Mouse (Mus musculus) mature B cell (primary cell): ENCODE measurements around the gene Mcm8.

Experiments
- in situ Hi-C: fragments of 300-500 bp; cut with MboI; formaldehyde crosslinking; loops from 2 replicates; pipeline ENCODE4 v1.14.3; 2019

Mcm8 gene

DNA sequence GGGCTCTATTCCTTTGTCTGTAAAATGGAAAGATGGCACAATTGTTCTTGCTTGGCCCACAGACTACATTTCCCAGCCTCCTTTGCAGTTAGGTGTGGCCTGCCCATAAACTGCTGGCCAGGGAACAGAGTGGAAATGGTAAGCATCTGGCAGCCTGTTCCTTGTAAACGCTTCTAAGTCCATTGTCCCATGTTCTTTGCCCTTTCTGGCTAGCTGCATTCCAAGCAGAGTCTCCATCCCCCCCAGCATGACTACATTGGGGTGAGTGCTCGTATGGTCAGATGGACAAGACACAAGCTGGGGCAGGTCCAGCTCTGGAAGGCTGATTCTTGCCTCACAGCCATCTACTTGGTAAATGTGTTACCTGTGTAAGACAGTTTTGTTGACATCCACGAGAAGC is 55.7 kb downstream of the Mcm8 start:
- in situ Hi-C loops: no loop called here

DNA sequence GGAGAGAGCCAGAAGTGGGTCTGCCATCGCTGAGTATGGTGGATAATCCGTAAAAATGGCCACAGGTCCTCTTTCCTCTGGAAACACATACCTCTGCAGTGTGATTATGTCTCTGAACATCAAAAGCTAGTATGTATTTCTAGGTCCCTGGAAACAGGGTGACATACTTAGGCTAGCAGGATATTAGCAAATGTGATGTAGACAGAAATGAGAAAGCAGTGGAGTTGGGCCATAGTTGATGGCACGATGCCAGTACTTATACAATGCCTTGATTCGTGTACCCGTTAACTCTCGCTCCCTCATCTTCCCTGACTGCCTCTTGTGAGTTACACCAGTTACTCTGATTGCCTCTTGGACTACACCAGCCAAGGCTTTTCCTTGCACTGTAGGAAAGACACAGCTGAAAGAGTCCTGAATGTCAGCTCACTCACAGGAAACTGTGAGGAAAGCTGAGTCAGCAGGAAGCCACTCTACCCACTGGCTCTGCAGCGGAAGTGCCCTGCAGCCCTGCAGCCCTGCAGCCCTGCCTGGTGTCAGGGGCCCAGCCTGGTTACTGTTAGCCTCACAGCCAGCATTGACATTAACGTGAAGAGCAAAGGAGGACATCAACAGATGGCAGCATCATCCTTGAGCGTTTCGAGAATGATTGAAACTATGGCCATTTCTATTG is 57.9 kb downstream of the Mcm8 start:
- in situ Hi-C loops: no loop called here

DNA sequence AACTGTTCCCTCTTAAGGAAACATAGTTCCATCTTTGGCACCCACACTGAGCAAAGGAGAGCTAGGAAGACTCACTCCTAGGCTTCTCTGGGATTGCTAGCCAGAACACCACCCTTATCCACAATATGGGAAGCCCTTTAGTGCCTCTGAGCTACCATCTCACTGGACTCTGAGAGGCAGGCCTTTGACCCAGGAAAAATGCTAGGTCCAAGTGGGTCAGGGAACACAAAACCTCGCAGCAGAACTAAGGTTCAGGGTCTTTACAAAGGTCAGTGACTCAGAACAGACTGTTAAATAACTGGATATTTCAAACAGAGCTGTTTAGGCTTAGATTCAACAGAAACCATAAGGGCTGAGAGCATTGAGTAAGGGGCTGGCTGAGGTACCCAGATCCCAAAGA is 61.0 kb downstream of the Mcm8 start:
- in situ Hi-C loops: no loop called here

DNA sequence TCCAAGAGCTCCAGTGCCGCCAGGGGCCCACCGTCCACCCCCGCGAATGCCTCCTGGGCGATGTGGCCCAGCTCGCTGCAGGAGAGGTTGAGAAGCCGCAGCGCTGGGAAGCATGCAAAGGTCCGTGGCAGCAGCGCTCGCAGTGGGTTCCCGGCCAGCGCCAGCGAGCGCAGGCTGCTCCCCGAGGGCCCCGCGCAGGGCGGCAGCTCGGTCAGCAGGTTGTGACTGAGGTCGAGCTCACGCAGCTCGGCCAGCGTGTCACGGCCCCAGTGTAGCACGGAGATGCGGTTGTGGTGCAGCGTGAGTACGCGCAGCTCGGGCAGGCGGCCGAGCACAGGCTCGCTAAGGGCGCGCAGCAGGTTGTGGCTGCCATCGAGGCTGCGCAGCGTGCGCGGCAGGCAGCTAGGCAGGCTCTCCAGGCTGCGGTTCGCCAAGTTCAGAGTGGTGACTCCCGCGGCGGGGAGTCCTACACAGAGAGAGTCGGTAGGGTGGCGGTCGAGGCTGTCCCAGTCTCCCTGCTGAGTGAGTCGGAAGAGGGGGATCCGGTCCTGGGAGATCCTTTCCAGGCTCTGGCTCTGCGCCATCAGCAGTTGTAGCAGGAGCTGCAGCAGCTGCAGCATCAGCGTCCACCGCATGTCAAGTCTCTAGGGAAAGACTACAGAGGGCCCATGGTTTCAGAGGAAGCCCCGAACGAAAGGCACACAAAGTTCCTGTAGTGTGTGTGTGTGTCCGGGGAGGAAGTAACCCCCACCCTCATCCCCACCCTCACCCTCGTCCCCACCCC is 63.5 kb downstream of the Mcm8 start:
- in situ Hi-C loops: no loop called here

DNA sequence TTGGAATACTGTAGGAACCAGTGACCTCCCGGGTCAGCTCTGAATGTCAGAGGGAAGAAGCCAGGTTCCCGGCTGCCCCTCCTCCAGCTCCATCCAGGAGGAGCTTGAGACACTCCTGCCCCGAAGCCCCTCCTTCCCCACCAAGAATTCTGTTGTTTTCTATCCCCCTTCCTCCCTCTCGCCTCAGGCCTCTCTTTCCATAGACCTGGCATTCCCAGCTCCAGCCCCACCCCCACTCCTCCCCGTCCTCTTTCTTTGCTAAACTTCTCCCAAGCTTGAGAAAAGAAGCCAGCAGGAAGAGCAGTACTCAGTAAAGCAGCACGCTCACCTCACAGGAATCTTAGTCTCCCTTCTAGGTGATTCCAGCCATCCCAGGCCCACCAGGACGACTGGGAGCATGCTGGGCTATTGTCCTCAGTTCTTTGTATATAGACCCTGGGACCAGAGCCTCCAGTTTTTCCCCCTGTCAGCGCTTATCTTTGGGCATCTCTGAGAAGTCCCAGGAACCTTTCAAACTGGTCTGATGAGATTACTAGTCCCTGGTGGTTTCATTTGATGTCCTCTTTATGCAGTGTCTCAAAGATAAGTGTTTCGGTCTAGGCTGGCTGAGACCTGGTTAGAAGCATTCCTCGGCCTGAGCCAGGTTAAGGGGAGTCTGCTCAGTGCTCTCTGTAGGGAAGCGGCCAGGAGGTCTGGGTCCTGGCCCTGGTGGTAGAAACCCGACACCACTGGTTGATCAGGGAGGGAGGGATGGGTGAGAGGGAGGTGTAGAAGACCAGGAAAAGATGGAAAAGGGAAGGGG is 65.1 kb downstream of the Mcm8 start, which contains the start of gene Lrrn4:
Gene Lrrn4 (minus strand): TSS at position 48 of the 802 bp plus-strand sequence.
- in situ Hi-C loops: no loop called here

DNA sequence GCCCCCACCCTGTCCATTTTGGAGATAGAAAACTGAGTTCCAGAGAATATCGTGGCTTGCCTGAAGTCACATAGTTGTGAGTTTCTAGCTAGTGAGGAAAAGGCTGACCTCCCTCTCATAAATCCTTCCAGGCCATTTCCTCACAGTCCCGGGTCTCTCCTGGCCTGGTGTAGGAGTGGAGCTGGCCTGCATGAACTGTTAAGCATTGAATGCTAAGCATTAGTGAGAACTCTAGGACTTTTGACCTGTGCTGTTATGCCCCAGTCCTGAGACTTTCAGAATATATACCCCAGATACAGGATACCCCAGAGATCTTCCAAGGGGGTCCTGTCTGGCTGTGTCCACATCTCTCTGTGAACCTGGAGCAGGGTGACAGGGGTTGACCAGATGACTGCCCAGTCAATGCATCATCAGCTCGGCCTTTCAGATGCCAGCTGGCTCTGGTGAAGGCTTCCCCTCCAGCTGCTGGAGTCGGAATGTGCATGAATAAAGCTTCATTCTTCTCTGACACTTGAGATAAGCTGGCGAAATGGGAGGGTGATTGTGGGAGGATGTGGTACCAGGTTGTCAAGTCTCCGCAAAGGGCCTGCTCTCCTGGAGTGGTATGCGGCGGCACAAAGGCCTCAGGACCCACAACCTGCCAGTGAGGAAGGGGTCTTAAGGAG is 68.5 kb downstream of the Mcm8 start:
- in situ Hi-C loops: no loop called here

DNA sequence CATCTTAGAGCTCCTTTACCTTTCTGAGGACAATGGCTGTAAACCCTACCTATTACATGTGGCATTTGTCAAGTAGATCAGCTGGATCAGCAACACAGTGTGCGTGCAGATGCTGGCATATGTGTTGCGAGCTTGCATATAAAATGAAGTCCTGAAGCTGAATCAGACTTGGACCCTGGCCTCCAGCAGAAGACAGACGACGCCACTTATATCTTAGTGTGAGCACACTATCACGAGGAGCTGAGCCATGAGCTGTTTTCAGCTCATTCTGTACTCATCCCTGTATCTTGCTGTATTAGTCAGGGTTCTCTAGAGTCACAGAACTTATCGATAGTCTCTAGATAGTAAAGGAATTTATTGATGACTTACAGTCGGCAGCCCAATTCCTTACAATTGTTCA is 69.4 kb downstream of the Mcm8 start:
- in situ Hi-C loops: no loop called here
